Mouse (Mus musculus) neural tube, embryonic 11.5 days (tissue): ENCODE measurements around the gene Gtf2h5. TPM values are rescaled to one million over a fixed set of nuclear protein-coding genes. Genes with fewer than 3 reads are reported as not detected.

Experiments used
- ATAC-seq: fragments of 200-750 bp; cut with Nextera tagmentation; 2 replicates; pipeline ENCODE4 v1.8.0; 2017; ENCODE audit warnings: moderate number of reproducible peaks, mild to moderate bottlenecking, moderate TSS enrichment, moderate library complexity; ENCODE audit not compliant: insufficient read depth, low FRiP score, low TSS enrichment
- DNase-seq: peaks from one replicate; pipeline ENCODE4 v3.0.0-alpha.2; 2015; ENCODE audit warnings: low spot score
- H3K27ac ChIP-seq: fragments of 300-500 bp; sonication (generic); 2 replicates; pipeline ENCODE4 v1.5.1; 2014; ENCODE audit warnings: low read depth, mild to moderate bottlenecking, low read length
- H3K27me3 ChIP-seq: fragments of 300-500 bp; sonication (generic); 2 replicates; pipeline ENCODE4 v1.6.1; 2014; ENCODE audit warnings: mild to moderate bottlenecking, low read length, mixed read lengths; ENCODE audit not compliant: control insufficient read depth, insufficient read depth
- H3K36me3 ChIP-seq: fragments of 300-500 bp; sonication (generic); 2 replicates; pipeline ENCODE4 v1.6.1; 2014; ENCODE audit warnings: mild to moderate bottlenecking, low read length, moderate library complexity, mixed read lengths; ENCODE audit not compliant: control insufficient read depth, insufficient read depth
- H3K4me1 ChIP-seq: fragments of 300-500 bp; sonication (generic); 2 replicates; pipeline ENCODE4 v1.6.1; 2014; ENCODE audit warnings: low read length, mixed read lengths; ENCODE audit not compliant: control insufficient read depth, insufficient read depth
- H3K4me2 ChIP-seq: fragments of 300-500 bp; sonication (generic); 2 replicates; pipeline ENCODE4 v1.6.1; 2014; ENCODE audit warnings: low read depth, mild to moderate bottlenecking, moderate library complexity
- H3K4me3 ChIP-seq: fragments of 300-500 bp; sonication (generic); 2 replicates; pipeline ENCODE4 v1.5.1; 2014; ENCODE audit warnings: low read depth, low read length
- H3K9ac ChIP-seq: fragments of 300-500 bp; sonication (generic); 2 replicates; pipeline ENCODE4 v1.6.1; 2014; ENCODE audit warnings: mild to moderate bottlenecking, low read length
- H3K9me3 ChIP-seq: fragments of 300-500 bp; sonication (generic); 2 replicates; pipeline ENCODE4 v1.6.1; 2016; ENCODE audit warnings: low read length; ENCODE audit not compliant: control insufficient read depth
- WGBS: fragments of 180-500 bp; shearing (Covaris S2); extraction: QIAGEN DNeasy Blood & Tissue Kit; methylation state at CpG from one replicate; pipeline ENCODE4 v1.1.7; 2014; 5-methylcytosine and 5-hydroxymethylcytosine counted together
- polyA plus RNA-seq: library from polyadenylated mRNA; unstranded; fragments of >200 nt; fragmentation: Nextera tagmentation; extraction: Ambion mirVana; gene quantifications from 2 replicates; pipeline ENCODE4 v1.2.1, GENCODE M21; 2014

Gene Gtf2h5
- polyA plus RNA-seq, 1 experiment from 2014 or later, result 163 TPM

GRCm38 (mm10) chr17:6066021-6066420 is 13.6 kb upstream of the Gtf2h5 start:
- Histone ChIP-seq H3K27ac (no peak overlapping the region), H3K36me3 (peaks cover 6% of the 10 kb centered on the region; the same call in 1 of the 2 replicates), H3K9ac (no peak overlapping the region), H3K4me1 (no peaks in the 10 kb centered on the region), H3K9me3 (no peaks in the 10 kb centered on the region; the same call in 1 of the 2 replicates), H3K27me3 (no peaks in the 10 kb centered on the region), H3K4me2 (no peak overlapping the region), H3K4me3 (no peak overlapping the region)
- no peak for DNase-seq
- 95% methylated on average over 2 of the region's 2 CpGs for WGBS
- ATAC-seq, result no peak

DNA sequence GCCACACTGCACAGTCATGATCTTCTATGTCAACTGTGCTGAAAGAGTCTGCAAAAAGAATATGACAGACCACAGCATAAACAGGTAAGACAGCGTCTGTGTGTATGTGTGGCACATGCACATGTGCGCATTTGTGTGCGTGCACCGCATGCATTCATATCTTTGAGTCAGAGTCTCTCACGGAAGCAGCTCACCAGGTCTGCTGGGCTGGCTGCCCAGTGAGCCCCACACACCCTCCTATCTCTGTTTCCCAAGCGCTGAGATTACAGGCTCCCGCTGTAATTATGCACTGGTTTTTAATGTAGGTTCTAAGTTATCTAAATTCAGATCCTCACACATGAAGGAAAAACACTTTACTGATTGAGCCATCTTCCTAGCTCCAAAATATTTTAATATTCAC is 12.0 kb upstream of the Gtf2h5 start:
- ATAC-seq (no peak), DNase-seq (no peak)
- H3K9ac ChIP-seq, result no peak overlapping the region
- peaks cover 6% of the 10 kb centered on the region; the same call in 1 of the 2 replicates for H3K36me3 ChIP-seq
- no peak overlapping the region for H3K27ac ChIP-seq
- H3K9me3 ChIP-seq, result no peaks in the 10 kb centered on the region; the same call in 1 of the 2 replicates
- no peak overlapping the region for H3K4me2 ChIP-seq
- H3K27me3 ChIP-seq, result no peaks in the 10 kb centered on the region
- 97% methylated on average over 7 of the region's 7 CpGs for WGBS
- H3K4me3 ChIP-seq, result no peak overlapping the region
- H3K4me1 ChIP-seq, result no peaks in the 10 kb centered on the region

DNA sequence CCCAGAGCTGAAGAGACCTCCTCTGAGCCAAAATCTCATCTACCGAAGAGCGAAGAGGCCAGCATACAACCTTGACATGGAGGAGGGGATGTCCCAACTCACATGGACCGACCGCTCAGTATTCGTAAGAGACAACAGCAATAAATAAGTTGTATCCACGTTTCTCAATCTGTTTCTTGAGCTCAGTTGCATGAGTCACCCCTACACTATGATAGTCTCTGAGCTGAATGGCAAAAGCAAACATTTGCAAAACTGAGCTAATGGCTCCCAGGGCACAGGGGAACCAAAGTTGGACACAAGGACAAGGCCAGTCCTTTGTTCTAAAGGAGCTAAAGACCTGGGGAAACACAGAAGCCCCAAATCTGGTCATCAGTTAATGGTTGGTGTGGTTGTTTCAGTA is 9.7 kb upstream of the Gtf2h5 start:
- H3K9me3 ChIP-seq, result no peaks in the 10 kb centered on the region; the same call in 1 of the 2 replicates
- H3K9ac ChIP-seq, result no peak overlapping the region
- peaks cover 4% of the 10 kb centered on the region; the same call in 1 of the 2 replicates for H3K36me3 ChIP-seq

GRCm38 (mm10) chr17:6073405-6073804 is 6.2 kb upstream of the Gtf2h5 start:
- H3K4me3 ChIP-seq, result no peak overlapping the region
- H3K27me3 ChIP-seq, result no peaks in the 10 kb centered on the region
- ATAC-seq (no peak), DNase-seq (no peak)
- no peaks in the 10 kb centered on the region for H3K9me3 ChIP-seq
- no peak overlapping the region for H3K27ac ChIP-seq
- WGBS, result 28% methylated on average over 7 of the region's 7 CpGs
- H3K9ac ChIP-seq, result no peak overlapping the region
- H3K4me2 ChIP-seq, result no peak overlapping the region
- no peaks in the 10 kb centered on the region for H3K4me1 ChIP-seq
- peaks cover 2% of the 10 kb centered on the region; the same call in 1 of the 2 replicates for H3K36me3 ChIP-seq

More for the DNA sequence above, 9.7 kb upstream of the Gtf2h5 start:
- H3K4me2 ChIP-seq, result no peak overlapping the region
- no peak overlapping the region for H3K27ac ChIP-seq
- DNase-seq (no peak), ATAC-seq (no peak)
- WGBS, result 94% methylated on average over 6 of the region's 6 CpGs
- H3K4me3 ChIP-seq, result no peak overlapping the region
- no peaks in the 10 kb centered on the region for H3K27me3 ChIP-seq
- no peaks in the 10 kb centered on the region for H3K4me1 ChIP-seq

DNA sequence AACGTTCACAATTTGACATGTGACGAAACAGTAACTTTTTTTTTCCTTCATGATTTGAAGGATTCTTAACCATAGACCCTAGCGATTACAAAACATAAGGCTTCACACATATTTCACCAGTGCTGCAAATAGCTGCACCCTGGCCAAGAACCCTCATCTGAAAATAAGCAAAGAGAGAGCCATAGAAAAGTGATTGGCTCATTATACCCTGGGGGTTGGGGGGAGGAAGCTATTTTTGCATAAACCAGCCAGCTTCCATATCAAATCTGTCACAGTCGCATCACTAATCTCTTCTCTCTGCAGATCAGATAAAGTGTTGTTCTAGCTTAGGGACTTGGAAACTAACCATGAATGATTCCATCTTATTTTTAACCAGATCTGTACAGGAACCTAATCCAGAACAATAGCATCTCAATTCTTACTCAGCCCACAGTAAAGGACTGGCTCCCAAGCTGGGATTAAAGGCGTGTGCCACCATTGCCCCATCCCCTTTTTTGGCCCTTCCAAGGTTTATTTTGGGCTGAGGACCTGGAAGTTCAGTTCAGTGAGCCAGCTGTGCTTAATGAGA is 3.8 kb downstream of the Gtf2h5 start:
- H3K9me3 ChIP-seq, result no peaks in the 10 kb centered on the region
- no peak overlapping the region for H3K27ac ChIP-seq
- H3K4me2 ChIP-seq, result no peak overlapping the region
- 94% methylated on average over 5 of the region's 5 CpGs for WGBS
- H3K4me1 ChIP-seq, result no peaks in the 10 kb centered on the region
- H3K27me3 ChIP-seq, result no peaks in the 10 kb centered on the region
- H3K4me3 ChIP-seq, result no peak overlapping the region
- no peak for DNase-seq
- no peak for ATAC-seq
- H3K9ac ChIP-seq, result no peak overlapping the region
- 0 out of 2 replicates have a peak, but pooled peaks cover 2% of the 10 kb centered on the region for H3K36me3 ChIP-seq

DNA sequence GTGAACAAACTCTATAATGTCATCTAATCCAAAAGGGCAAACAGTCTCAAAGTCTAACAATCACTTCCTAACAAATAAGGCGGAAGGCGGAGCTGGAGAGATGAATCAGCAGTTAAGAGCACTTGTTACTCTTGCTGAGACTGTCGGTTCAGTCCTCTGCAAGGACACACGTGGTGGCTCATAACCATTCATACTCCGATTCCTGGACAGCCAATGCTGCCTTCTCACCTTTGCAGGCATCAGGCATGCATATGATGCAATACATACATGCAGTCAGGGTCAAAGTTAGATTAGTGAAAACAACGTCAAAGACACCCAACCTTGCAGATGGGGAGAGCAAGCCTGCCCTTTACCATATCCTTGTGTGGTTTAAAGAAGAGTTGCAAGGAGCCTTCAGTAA is 12.0 kb downstream of the Gtf2h5 start:
- no peak overlapping the region for H3K4me3 ChIP-seq

DNA sequence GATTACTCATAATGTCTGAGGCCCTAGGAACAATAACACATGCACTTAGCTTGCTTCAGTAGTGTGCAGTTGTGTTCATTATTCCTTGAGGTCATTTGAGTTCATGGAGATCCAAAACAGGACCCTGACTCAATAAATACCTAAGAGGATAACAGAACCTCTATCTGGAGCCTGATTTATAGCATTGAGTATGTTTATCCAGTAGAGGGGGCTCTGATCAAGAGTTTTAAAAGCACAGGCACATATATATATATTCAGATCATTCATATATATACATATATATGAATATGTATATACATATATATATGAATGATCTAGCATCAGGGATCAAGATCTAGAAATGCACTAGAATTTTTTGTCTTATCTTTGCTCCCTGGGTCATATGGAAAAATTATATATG is 16.0 kb downstream of the Gtf2h5 start:
- Histone ChIP-seq H3K27ac (no peak overlapping the region), H3K36me3 (no peaks in the 10 kb centered on the region), H3K4me3 (no peak overlapping the region), H3K4me2 (no peak overlapping the region), H3K27me3 (no peaks in the 10 kb centered on the region), H3K9ac (no peak overlapping the region), H3K9me3 (no peaks in the 10 kb centered on the region), H3K4me1 (no peaks in the 10 kb centered on the region)
- ATAC-seq (no peak), DNase-seq (no peak)

More for the DNA sequence above, 12.0 kb downstream of the Gtf2h5 start:
- ATAC-seq (no peak), DNase-seq (no peak)
- Histone ChIP-seq H3K4me2 (no peak overlapping the region), H3K27me3 (no peaks in the 10 kb centered on the region), H3K4me1 (no peaks in the 10 kb centered on the region), H3K9ac (no peak overlapping the region), H3K36me3 (no peaks in the 10 kb centered on the region), H3K27ac (no peak overlapping the region), H3K9me3 (no peaks in the 10 kb centered on the region)
- 87% methylated on average over 6 of the region's 6 CpGs for WGBS

- H3K9ac ChIP-seq, result no peak overlapping the region
- H3K27me3 ChIP-seq, result no peaks in the 10 kb centered on the region
- WGBS, result 35% methylated on average over 4 of the region's 4 CpGs
- H3K4me1 ChIP-seq, result no peaks in the 10 kb centered on the region
- ATAC-seq (no peak), DNase-seq (peak; percentile 68)
- no peak overlapping the region for H3K4me2 ChIP-seq
- H3K36me3 ChIP-seq, result no peaks in the 10 kb centered on the region
- no peak overlapping the region for H3K4me3 ChIP-seq
- H3K27ac ChIP-seq, result no peak overlapping the region
- H3K9me3 ChIP-seq, result no peaks in the 10 kb centered on the region
These were observed 18.3 kb downstream of the Gtf2h5 start for GRCm38 (mm10) chr17:6097884-6098283.

DNA sequence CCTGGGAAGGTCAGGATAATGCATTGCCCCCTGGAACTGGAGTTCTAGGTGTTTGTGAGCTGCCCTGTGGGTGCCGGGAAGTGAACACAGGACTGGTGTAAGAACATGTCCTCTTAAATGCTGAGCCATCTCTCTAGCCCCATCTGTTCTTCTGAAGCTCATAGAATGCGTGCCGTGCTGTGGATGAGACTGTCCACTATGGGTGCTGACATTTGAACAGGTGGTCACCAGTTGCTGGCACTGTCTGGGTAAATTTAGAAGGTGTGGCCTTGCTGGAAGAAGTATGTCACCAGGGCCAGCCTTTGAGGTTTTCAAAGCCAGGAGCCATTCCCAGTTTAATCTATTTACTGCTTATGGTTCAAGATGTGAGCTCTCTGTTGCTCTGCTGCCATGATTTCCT is 22.7 kb downstream of the Gtf2h5 start:
- ATAC-seq, result no peak

More for the DNA sequence above, 22.7 kb downstream of the Gtf2h5 start:
- Histone ChIP-seq H3K36me3 (no peaks in the 10 kb centered on the region), H3K27ac (no peak overlapping the region), H3K27me3 (no peaks in the 10 kb centered on the region), H3K4me2 (no peak overlapping the region), H3K4me3 (no peak overlapping the region), H3K4me1 (no peaks in the 10 kb centered on the region), H3K9me3 (no peaks in the 10 kb centered on the region), H3K9ac (no peak overlapping the region)
- no peak for DNase-seq
- WGBS, result 93% methylated on average over 3 of the region's 3 CpGs
